Mouse (Mus musculus): ENCODE results near the gene Mogat2. TPM values are rescaled to one million over a fixed set of nuclear protein-coding genes. Genes with fewer than 3 reads are reported as not detected.

The Mogat2 gene
- polyA plus RNA-seq (2012; rRNA removed) = 1.0 and 1.3 TPM in 2 replicates

DNA sequence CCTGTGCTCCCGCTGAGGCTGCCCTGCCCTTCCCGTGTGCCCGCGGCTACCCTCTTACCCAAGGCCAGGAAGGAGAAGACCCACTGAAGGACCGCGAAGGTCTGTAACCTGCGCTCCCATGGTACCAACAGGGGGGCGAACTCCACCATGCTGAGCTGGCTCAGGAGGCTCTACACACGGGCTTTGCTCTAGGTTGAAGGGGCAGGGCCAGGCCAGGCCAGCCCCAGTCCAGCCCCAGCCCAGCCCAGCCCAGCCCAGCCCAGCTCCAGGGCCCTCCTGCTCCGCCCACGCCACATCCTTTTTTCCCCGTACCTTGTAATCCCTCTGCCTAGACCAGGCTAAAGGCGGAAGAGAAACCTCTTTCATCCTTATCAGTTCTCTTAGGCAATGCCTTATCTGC lies at the start of gene Mogat2:
Mogat2 (minus strand) TSS at position 203 of the 400 bp plus-strand sequence.
- no peak for DNase-seq (ENCODE audit: low spot score)

GRCm38 (mm10) chr7:99287287-99287686 lies 48.9 kb upstream of the Mogat2 start:
- DNase-seq (ENCODE audit: low spot score) = no peak

DNA sequence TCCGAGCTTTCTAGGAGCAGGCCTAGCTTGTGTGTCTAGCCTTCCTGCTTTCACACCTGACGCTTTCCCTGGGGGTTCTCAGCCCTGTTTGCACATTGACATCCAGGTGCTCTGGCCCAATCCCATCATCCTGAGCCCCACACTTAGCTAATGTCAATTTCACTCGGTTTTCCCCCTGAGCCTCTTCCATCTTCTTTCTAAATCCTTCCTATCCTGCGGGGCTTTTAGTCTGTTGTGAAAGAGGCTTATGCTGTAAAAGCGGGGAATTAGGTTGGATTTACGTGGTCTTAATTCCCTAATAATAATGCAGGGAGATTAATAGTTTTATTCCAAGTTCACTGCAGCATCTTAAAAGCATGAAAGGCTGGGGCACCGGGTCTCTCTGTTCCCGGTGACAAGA lies 41.2 kb upstream of the Mogat2 start:
- no peak for DNase-seq (ENCODE audit: low spot score)

- DNase-seq (ENCODE audit: low spot score) = no peak
Observed at GRCm38 (mm10) chr7:99278309-99278708, 39.9 kb upstream of the Mogat2 start.

- no peak for DNase-seq (ENCODE audit: low spot score)
Observed at GRCm38 (mm10) chr7:99276679-99277078, 38.3 kb upstream of the Mogat2 start.

DNA sequence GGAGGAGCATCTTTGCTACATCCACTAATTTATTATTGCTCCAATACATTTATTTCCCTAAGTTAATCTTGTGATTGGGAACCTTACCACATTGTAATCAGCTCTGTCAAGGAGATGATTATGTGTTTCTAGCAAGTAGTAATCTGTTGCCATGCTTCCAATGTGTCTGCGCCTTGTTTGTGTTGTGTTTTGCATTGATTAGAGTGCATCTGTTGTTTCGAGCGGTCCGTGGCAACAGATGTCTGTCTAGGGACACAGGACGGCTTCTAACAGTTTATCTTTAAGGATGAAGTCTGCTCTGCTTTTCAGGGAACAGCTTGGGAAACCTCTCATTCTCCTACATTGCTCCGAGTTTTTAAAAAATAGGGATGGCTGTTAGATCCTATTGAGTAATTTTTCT lies 36.7 kb upstream of the Mogat2 start:
- no peak for DNase-seq (ENCODE audit: low spot score)

DNA sequence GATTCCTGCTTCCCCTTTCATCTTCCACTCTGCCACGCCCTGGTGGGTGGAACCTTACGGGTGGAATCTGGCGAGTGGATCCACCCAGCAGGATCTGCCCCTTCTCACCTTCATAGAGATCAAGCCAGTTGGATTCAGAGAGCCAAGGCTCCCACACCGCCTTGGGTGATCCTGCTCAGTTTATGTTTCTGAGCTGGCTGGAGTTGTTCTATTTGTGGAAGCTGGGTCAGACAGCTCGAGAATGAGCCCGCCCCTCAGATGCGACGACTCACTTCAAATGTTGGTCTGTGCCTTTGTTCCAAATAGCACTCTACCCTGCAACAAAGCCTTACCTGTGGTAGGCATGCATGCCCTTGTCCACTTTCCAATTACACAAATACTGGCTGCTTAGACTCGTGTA lies 33.2 kb upstream of the Mogat2 start:
- no peak for DNase-seq (ENCODE audit: low spot score)

GRCm38 (mm10) chr7:99268951-99269945 lies 30.8 kb upstream of the Mogat2 start:
- DNase-seq (ENCODE audit: low spot score) = no peak

DNA sequence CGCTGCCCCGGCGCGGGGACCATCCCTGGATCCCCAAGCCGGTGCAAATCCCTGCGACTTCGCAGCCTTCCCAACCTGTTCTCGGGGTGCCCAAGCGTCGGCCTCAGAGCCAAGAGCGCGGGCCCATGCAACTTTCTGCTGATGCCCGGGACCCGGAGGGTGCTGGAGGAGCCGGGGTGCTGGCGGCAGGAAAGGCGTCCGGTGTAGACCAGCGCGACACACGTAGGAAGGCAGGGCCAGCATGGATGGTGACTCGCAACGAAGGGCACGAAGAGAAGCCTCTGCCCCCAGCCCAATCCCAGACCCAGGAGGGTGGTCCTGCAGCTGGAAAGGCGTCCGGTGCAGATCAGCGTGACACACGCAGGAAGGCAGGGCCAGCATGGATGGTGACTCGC lies 30.1 kb upstream of the Mogat2 start:
- DNase-seq (ENCODE audit: low spot score) = peak; percentile 35

GRCm38 (mm10) chr7:99267897-99268505 lies 29.6 kb upstream of the Mogat2 start:
- peak; percentile 43 for DNase-seq (ENCODE audit: low spot score)

DNA sequence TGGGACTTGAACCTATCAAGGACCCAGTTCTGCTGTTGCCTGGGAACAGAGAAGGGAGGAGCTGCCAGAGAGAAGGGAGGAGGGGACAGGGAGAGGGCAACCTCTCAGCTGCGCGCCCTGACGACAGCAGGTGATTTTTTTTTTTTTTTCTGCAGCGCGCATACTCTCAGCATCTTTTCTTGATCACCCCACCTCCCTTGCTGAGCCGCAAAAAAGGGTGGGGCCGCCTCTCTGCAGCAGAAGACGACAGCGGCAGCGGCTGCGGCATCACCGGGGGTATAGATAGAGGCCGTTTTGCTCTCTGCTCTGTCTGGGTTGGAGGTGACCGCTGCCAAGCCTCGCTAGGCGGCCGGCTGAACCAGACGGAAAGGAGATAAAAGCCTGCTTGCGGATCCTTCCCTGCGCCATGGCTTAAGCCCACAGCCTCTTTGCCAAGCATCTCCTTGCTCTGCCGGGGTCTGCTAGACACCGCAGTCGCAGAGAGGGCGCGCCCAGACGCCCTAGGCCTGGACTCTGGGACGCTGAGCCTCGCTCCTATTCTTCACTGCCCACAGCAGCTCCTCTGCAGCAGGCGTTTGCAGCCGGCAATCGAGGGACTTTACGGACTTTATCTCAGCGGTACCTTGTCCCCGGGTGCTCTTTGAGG lies 29.0 kb upstream of the Mogat2 start, which contains the start of gene Map6:
Map6 (plus strand) TSS at position 197 of the 646 bp plus-strand sequence.
- DNase-seq (ENCODE audit: low spot score) = no peak

- no peak for DNase-seq (ENCODE audit: low spot score)
Observed at GRCm38 (mm10) chr7:99264597-99264996, 26.2 kb upstream of the Mogat2 start.

GRCm38 (mm10) chr7:99263509-99263908 lies 25.1 kb upstream of the Mogat2 start:
- DNase-seq (ENCODE audit: low spot score) = no peak

GRCm38 (mm10) chr7:99261900-99262299 lies 23.5 kb upstream of the Mogat2 start:
- no peak for DNase-seq (ENCODE audit: low spot score)

GRCm38 (mm10) chr7:99255006-99255405 lies 16.6 kb upstream of the Mogat2 start:
- no peak for DNase-seq (ENCODE audit: low spot score)

- DNase-seq (ENCODE audit: low spot score) = no peak
Observed at GRCm38 (mm10) chr7:99250386-99250785, 12.0 kb upstream of the Mogat2 start.

- DNase-seq (ENCODE audit: low spot score) = no peak
Observed at GRCm38 (mm10) chr7:99249582-99249911, 11.1 kb upstream of the Mogat2 start.

DNA sequence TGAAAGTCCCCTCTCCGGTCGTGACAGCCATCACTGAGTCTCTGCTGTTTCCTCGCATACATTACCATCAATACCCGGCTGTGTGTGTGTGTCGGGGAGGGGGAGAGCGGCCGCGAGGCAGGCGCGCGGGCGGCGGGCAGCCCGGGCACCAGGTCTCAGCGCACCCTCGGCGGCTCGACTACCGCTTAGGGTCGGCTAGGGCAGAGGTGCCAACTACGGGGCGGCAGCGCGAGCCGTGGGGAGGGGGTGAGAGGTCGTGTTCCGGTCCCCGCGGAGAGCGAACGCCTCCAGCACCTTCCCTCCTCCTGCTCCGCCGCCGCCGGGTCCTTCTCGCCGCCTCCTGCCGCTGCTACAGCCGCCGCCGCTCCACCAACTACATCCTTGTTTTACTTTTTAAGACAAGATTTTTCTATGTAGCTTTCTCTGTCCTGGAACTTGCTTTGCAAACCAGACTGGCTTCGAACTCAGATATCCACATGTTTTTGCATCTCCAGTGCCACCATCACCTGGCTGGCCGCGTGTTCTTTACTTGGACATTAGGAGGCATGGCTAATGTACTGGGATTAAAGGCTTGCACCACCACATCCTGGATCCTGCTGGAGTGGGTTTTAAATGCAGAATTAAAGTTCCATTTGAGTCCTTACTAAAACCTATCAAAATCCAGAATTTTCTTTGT lies 10.6 kb upstream of the Mogat2 start:
- no peak for DNase-seq (ENCODE audit: low spot score)

DNA sequence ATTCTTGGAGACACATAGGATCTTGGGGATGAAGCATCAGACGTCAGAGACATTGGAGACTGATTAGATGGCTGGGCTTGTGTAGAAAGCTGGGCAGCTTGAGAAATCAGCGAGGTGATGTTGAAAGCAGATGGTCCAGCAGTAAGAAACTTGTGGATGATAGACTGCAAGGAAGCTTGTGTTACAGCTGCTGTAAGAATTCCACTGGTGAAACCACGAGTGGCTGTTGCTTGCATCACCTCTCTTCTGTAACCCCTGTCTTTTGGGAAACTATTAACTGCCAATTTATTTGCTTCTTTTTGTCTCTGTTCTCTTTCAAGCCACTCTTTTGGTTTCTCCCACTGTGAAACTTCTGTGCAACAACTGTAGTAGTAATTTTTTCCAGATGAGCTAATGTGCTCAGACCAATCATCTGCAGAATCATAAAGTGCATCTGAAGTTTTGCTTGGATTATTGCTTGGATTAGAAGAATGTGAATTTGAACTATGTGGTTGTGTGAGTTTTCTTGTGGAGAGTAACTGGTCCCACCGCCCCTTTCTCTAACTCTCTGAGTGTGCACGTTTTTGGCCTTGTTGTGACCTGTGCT lies 9.8 kb upstream of the Mogat2 start:
- DNase-seq (ENCODE audit: low spot score) = no peak

GRCm38 (mm10) chr7:99242097-99242496 lies 3.7 kb upstream of the Mogat2 start:
- no peak for DNase-seq (ENCODE audit: low spot score)

GRCm38 (mm10) chr7:99236888-99237660 lies 1.3 kb downstream of the Mogat2 start:
- no peak for DNase-seq (ENCODE audit: low spot score)
